Mouse (Mus musculus) heart, embryonic 10.5 days (tissue): ENCODE measurements around the gene Brwd3. TPM values are rescaled to one million over a fixed set of nuclear protein-coding genes. Genes with fewer than 3 reads are reported as not detected.

Experiments used
- DNase-seq: peaks from one replicate; pipeline ENCODE4 v3.0.0-alpha.2; 2017; ENCODE audit warnings: low spot score
- H3K27ac ChIP-seq: fragments of 300-500 bp; sonication (generic); 2 replicates; pipeline ENCODE4 v1.5.1; 2016; ENCODE audit warnings: mild to moderate bottlenecking
- H3K27me3 ChIP-seq: fragments of 300-500 bp; sonication (generic); 2 replicates; pipeline ENCODE4 v1.6.1; 2016; ENCODE audit warnings: mild to moderate bottlenecking; ENCODE audit not compliant: poor library complexity, insufficient read depth, severe bottlenecking
- H3K36me3 ChIP-seq: fragments of 300-500 bp; sonication (generic); 2 replicates; pipeline ENCODE4 v1.6.1; 2016; ENCODE audit warnings: mild to moderate bottlenecking, moderate library complexity
- H3K4me1 ChIP-seq: fragments of 300-500 bp; sonication (generic); 2 replicates; pipeline ENCODE4 v1.6.1; 2016; ENCODE audit warnings: mild to moderate bottlenecking
- H3K4me3 ChIP-seq: fragments of 300-500 bp; sonication (generic); 2 replicates; pipeline ENCODE4 v1.5.1; 2016; ENCODE audit warnings: mild to moderate bottlenecking, moderate library complexity
- H3K9me3 ChIP-seq: fragments of 300-500 bp; sonication (generic); 2 replicates; pipeline ENCODE4 v1.6.1; 2016; ENCODE audit warnings: mild to moderate bottlenecking, moderate library complexity
- WGBS: fragments of 180-500 bp; shearing (Covaris S2); methylation state at CpG from one replicate; pipeline ENCODE4 v1.1.7; 2016; 5-methylcytosine and 5-hydroxymethylcytosine counted together
- polyA plus RNA-seq: library from polyadenylated mRNA; unstranded; fragments of >200 nt; fragmentation: Nextera tagmentation; extraction: Ambion mirVana; gene quantifications from 2 replicates; pipeline ENCODE4 v1.2.1, GENCODE M21; 2016

Brwd3 gene
- polyA plus RNA-seq, 1 experiment from 2014 or later, result 3.2 TPM

GRCm38 (mm10) chrX:108729068-108729467 is 105.1 kb downstream of the Brwd3 start:
- no peaks in the 10 kb centered on the region; the same call in 1 of the 2 replicates for H3K4me1 ChIP-seq
- H3K36me3 ChIP-seq, result no peaks in the 10 kb centered on the region
- no peak overlapping the region for H3K4me3 ChIP-seq
- no peaks in the 10 kb centered on the region for H3K27me3 ChIP-seq
- H3K9me3 ChIP-seq, result no peaks in the 10 kb centered on the region
- no peak overlapping the region for H3K27ac ChIP-seq
- 50% methylated on average over 3 of the region's 3 CpGs for WGBS
- DNase-seq, result no peak

GRCm38 (mm10) chrX:108728334-108728733 is 105.8 kb downstream of the Brwd3 start:
- no peaks in the 10 kb centered on the region; the same call in 1 of the 2 replicates for H3K4me1 ChIP-seq
- H3K9me3 ChIP-seq, result no peaks in the 10 kb centered on the region
- H3K27ac ChIP-seq, result no peak overlapping the region
- no peak overlapping the region for H3K4me3 ChIP-seq
- no peaks in the 10 kb centered on the region for H3K27me3 ChIP-seq
- DNase-seq, result no peak
- no peaks in the 10 kb centered on the region for H3K36me3 ChIP-seq
- 81% methylated on average over 3 of the region's 3 CpGs for WGBS

GRCm38 (mm10) chrX:108724241-108724640 is 109.9 kb downstream of the Brwd3 start:
- Histone ChIP-seq H3K36me3 (no peaks in the 10 kb centered on the region), H3K27me3 (no peaks in the 10 kb centered on the region), H3K4me3 (no peak overlapping the region), H3K9me3 (no peaks in the 10 kb centered on the region), H3K4me1 (no peaks in the 10 kb centered on the region; the same call in 1 of the 2 replicates), H3K27ac (no peak overlapping the region)
- no peak for DNase-seq

GRCm38 (mm10) chrX:108722447-108722846 is 111.7 kb downstream of the Brwd3 start:
- no peak overlapping the region for H3K4me3 ChIP-seq
- no peaks in the 10 kb centered on the region for H3K9me3 ChIP-seq
- no peak overlapping the region for H3K27ac ChIP-seq
- H3K36me3 ChIP-seq, result no peaks in the 10 kb centered on the region
- H3K27me3 ChIP-seq, result no peaks in the 10 kb centered on the region
- WGBS, result 96% methylated on average over 1 of the region's 1 CpGs
- no peak for DNase-seq
- H3K4me1 ChIP-seq, result no peaks in the 10 kb centered on the region

DNA sequence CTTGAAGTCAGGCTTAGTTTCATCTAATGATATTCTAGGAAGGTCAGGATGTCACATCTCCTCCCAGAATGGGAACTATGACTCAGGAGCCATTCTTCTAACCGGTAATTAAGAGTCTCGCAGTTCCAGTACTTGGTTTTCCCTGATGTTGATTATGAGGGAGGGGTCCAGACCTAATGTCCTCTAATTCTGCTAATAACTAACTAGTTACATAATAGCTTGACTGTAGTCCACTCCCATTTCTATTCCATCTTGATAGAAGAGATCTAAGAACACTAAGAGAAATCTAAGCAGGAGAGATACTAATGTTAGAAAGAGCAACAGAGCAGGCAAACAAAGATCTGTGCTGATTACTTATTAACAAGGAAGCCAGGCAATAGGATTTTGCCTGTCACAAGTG is 129.9 kb downstream of the Brwd3 start:
- H3K27me3 ChIP-seq, result no peaks in the 10 kb centered on the region
- H3K36me3 ChIP-seq, result no peaks in the 10 kb centered on the region
- no peak for DNase-seq
- no peaks in the 10 kb centered on the region for H3K9me3 ChIP-seq
- no peak overlapping the region for H3K27ac ChIP-seq
- H3K4me3 ChIP-seq, result no peak overlapping the region
- no peaks in the 10 kb centered on the region for H3K4me1 ChIP-seq
- 70% methylated on average over 2 of the region's 2 CpGs for WGBS

Other genes starting within 250 kb of the Brwd3 start
- not detected in 2 replicates for gene Gm379, start 169.5 kb downstream of the Brwd3 start, polyA plus RNA-seq
- 16.2 and 20.0 TPM in 2 replicates for gene Hmgn5, start 179.0 kb upstream of the Brwd3 start, polyA plus RNA-seq